Mouse (Mus musculus) lung, postnatal 25 days (tissue): ENCODE data around the gene Aldh3a2.

Source experiments
- DNase-seq: peaks from one replicate; pipeline ENCODE4 v3.0.0; 2022; ENCODE audit warnings: low spot score

The Aldh3a2 gene

DNA sequence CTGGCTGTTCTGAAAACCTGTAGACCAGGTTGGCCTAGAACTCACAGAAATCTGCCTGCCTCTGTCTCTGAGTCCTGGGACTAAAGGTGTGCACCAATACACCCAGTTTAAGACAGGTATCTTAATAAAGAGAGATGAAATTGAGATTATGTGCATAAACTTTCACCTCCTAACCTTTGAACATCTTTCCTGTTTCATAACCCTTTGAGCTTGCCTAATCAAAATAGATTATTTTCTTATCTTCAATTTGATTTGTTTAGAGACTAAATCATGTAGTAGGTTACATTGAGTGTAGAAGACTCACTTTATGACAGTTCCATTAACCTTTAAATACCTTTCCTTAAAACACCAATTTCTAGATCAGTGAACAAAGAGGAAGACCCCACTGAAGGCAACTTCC lies 4.3 kb upstream of the Aldh3a2 start:
- DNase-seq = no peak

DNA sequence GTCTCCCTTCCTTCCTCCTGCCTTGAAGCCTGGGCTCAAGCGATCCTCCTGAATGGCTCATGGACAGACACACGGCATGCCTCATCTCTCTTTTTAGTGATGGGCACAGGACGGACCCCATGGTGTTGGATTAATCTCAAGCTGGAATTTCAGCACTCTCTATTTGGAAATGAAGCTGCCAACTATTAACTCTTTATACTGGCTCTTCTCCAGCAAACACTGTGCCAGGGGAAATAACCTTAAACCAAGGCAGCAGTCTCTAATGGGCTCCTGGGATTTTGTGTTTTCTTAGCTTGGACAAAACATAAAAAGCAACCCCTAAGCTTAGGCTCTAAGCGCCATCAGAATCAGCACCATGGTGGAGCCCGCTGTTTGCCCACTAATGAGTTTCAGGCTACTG lies 3.1 kb upstream of the Aldh3a2 start:
- no peak for DNase-seq

DNA sequence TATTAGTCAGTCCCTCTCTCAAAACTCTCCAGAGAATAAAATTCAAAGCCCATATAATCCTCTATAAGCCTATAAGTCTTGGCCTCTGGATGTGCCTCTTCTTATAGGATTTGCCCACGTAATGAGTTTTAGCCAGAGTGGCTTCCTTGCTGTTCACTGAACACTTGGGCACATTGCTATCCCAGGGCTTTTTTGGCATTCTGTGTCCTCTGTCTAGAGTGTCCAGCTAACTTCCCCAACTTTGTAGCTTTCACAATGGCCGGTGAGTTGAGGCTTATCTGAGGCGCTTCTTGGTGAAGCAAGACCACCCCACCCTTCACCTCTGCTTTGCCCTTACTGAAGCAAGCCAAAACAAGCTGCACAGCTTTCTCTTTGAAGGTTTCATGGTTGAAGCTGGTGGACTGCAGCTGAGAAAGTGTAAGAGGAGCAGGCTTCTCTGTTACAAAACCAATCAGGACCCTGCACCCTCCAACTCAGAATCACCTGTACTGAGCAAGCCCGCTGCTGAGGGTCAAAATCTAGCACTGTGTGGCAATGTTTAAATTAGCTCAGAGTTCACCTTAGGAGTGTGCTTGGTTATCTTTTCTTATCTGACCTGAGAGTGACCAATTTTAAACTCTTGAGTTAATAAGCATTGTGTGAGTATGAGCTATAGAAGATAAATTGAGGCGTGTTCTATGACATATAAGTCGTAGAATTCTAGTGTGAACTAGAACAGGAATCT lies 1.5 kb upstream of the Aldh3a2 start:
- no peak for DNase-seq

DNA sequence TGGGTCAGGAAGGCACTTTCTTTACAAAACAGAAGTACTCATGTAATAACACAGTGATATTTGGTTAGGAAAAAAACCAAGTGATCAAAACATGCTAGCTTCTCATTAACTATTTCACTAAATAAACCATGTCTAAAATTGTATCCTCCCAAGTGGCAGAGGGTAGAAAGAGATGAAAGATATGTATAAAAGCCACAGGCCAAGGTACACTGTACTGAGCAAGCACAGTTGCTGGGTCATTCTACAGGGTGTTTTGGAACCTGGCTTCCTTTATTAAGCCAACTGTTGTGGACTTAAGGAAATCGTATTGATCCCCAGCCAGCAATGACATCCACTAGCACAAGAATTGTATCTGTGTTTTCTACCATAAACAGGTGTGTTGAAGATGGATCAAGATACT lies 3.4 kb downstream of the Aldh3a2 start:
- DNase-seq = no peak

DNA sequence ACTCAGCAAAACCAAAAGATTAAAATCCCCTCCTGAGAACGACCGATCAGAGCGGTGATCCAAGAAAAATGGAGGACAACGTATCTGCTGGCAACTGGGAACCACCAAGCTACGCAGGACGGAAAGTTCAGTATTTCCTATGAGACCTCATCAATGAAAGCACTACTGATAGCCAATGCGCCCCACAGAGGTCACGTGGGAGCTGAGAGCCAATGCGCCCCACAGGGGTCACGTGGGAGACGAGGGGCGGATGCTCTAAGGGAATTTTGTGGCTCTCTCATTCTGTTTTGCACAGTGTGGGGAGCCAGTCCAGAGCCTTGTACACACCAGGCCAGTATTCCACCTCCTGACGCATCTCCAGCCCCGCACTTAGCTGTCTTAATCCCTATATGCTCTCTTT lies 4.7 kb downstream of the Aldh3a2 start:
- no peak for DNase-seq

DNA sequence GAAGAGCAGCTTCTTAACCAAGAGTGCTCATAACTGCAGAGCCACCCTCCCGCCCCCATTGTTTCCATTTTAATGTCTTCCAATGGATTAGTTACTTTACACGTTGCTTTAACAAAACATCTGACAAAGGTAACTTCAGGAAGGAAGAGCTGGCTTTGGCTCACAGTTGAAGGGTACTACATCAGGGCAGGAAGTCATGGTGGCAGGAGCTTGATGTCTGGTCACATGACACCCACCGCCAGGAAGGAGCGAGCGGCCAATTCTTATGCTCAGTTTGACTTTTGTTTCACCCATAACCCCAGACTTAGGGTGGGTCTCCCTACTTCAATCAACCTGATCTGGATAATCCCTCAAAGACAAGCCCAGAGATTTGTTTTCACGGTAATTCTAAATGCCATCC lies 8.2 kb downstream of the Aldh3a2 start:
- DNase-seq = no peak

DNA sequence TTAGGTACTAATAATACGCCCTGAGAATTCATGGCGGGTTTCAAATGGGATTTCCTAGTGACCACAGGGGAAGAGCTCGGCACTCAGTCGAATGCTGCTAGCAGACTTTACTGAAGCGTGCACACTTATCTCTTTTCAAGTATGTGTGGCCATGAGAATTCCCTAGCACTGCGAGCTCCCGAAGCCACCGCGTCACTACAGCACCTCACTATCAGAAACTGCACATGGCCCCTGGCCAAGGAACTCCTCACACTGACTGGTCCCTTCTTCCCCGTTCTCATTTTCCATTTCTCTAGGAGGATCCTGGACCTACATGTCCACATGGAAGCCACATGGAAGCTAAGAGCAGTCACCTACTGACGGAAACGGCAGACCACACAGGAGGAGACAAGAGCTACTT lies 14.5 kb downstream of the Aldh3a2 start:
- DNase-seq = no peak

DNA sequence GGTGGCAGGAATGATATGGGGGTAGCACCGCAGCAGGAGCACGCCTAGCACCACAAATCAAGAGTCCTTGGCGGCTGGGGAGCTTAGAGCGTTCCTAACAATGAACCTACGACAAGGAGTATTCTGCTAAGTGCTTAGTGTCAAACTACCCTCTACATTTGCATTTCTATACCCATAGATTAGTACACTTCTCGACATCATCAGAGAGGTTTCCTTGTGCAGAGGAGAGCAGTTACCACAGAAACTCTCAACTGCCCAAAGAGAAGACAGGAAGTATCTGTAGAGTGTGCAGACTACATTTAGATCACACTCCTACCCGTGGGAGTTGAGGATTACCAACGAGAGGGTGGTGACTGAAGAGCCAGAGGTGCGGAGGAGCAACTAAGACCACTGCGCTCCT lies 15.5 kb downstream of the Aldh3a2 start:
- no peak for DNase-seq

DNA sequence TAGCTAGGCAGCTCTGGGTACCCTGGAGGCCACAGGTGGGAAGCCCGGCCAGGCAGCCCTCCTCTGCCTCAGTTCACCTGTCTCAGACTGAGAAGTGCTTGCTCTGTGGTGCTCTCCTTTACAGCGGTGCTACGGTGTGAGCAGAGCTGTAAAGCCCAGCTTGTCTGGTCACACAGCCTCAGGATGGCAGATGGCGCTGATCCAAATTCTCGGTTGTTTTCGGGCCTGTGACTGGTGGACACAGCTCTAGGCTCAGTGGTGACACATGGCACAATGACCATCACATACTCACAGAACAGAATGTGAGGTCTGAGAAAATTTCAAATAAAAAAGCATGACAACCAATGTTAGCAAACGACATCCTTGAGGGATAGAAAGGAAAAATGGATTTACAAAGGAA lies 22.9 kb downstream of the Aldh3a2 start:
- DNase-seq = no peak

DNA sequence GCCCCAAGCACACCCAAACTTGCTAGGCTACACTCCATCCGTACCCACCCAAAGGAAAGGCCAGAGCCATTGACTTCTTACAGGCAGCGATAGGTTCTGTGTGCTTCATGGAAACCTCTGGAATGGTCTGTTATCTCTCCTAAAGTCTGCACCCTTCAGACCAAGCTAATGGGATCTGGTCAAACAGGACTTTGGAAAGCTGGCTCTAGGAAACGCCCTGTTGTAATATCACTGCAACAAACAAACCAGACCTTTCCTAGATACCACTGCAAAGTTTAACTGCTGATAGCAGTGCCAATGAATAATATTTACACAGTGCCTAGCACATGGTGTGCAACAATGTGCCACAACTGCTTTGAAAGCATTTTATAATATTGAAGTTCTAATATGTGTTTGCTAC lies 31.2 kb downstream of the Aldh3a2 start:
- DNase-seq = no peak

DNA sequence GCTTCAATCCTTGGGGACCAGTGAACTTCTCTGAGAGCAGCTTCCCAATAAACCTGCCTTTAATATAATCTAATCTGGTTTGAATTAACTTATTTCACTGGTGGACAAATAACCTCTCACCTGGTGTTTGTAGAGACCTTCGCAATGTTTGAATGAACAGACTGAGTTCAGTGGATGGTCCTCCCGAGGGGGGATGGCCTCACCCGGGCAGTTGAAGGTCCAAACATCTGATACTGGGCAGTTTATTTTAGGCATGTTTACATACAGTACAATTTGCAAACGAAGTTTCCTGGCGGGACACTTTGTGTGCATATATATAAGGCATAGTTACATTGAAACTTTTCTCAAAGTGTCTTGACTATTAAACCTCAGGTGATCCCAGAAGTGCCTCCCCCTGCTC lies 33.1 kb downstream of the Aldh3a2 start:
- DNase-seq = no peak

DNA sequence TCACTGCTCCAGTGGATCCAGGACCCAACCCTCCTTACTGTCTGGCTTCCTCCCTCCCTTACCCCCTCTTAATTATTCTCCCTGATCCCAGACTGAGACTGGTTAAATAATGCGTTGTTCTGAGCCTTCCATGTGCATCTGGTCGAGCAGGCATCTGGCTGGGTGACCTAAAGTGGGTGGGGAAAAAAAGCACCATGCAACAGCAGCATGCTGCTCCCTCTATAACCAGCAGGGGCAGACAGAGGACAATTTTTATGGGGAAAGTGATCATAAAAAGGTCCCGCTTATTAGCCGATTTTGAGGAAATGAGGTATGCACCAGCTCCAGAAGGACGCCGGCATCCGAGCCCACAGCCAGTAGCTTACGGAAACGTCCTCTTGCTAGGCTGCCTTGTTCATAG lies 35.9 kb downstream of the Aldh3a2 start:
- DNase-seq = peak; percentile 71

DNA sequence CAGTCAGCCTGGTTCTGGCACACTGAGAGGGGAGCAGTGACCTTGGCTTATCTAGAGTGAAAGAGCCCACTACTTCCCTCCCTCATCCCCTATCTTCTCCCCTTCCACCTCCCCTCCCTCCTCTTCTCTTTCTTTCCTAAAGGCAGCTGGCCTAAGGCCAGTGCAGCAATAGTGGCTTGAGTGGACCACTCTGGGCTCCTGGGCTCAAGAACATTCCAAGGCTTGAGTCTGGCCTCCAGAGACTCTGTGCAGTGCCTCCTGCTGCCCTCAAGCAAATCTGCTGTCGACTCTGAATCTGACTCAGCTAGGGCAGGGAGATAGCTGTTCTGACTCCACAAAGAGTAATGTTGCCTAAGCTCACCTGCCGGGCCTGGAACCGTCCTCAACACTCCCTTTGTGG lies 38.9 kb downstream of the Aldh3a2 start:
- peak; percentile 51 for DNase-seq

DNA sequence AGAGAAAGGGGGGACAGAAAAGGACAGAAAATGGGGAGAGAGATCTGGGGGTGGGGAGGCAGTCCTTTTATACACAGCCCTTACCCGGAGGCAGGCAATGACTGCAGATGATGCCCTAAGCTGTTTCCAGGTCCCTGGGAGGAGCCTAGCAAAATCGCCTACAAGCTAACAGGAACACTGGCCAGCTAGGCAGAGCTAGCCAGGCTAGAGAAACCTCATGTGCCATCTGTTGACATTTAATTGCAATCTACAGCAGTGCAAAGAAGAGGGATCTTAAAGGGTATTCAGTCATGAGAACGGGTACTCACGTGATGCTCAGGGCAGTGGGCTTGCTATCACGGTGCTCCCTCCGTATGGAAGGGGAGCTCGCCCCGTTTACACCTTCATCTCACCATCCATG lies 39.4 kb downstream of the Aldh3a2 start:
- no peak for DNase-seq

DNA sequence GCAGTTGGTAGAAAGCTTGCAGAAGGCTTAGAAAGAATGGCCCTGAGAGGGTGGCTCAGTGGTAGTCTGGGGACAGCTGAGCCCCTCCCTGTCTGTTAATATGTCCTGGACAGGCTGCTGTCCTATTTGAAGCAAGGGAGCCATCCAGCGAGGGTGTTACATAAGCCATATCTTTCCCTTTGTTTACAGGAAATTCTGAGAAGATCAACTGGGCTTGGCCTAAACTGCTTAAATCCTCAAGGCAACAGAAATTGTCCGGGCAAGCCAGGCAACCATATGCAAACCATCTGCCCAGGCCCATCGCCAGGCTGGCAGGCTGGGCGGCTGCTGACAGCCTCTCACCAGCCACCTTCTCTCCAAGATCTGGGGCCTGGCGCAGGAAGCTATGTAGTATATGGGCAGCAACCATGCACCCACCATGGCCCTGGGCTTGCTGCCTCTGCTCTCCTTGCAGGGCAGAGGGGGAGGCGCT lies 41.3 kb downstream of the Aldh3a2 start:
- peak; percentile 35 for DNase-seq

DNA sequence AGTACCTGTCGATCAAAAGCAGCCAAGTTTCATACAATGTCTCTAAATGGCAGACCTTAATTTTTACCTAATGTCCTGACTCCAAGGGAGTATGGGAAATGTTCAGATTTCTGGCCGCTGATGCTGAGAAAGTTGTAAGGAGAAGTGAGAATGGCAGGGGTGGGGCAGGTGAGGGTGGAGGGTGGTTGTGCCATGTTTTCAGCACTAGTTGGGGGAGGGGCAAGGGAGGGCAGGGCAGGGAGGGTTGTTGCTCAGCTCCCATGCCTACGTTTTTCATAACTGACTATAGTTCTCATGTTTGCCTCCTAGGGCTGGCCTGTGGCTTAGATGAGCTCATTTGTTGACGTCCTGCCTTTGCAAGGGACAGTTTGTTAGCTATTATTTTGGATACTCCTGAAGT lies 41.8 kb downstream of the Aldh3a2 start:
- no peak for DNase-seq

DNA sequence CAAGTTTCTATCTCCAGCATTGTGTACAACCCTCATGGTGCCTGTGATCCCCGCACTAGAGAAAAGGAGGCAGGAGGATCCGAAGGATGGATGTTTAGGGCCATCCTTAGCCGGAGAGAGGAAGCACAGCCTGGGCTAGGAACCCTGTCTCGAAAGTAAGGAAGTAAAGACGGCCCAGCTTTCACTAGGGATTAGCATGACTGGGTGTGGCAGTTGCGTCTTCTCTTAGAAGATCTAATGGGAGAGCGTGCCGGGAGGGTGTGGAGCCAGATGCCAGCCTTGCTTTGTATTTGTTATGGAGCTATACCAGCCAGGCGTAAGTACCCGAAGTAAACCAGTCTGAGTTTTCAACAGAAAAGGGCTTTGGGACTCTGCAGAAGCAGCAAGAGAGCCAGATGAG lies 42.4 kb downstream of the Aldh3a2 start:
- no peak for DNase-seq

DNA sequence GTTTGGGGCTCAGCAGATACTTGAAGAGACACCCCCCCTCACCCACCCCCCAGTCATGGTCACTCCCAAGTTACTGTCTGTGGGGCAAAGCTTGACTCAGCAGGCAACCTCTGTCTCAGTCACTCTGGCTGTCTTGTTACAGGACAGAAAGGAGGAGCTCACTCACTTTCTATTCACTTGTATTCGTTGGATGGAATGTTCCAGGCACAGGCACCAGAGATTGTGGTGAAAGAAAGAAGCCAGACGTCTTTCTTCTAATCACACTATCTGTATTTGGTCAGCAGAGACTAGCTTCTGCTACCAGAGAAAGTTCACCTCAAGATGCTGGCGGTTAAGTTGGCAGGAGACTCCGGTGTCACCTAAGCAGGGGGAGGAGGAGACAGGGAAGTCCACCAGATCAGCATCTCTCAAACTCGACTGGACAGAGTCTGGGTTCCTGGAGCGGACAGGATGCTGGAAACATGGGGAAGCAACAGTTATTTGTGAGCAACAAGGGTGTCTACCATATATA lies 43.0 kb downstream of the Aldh3a2 start:
- peak; percentile 22 for DNase-seq

DNA sequence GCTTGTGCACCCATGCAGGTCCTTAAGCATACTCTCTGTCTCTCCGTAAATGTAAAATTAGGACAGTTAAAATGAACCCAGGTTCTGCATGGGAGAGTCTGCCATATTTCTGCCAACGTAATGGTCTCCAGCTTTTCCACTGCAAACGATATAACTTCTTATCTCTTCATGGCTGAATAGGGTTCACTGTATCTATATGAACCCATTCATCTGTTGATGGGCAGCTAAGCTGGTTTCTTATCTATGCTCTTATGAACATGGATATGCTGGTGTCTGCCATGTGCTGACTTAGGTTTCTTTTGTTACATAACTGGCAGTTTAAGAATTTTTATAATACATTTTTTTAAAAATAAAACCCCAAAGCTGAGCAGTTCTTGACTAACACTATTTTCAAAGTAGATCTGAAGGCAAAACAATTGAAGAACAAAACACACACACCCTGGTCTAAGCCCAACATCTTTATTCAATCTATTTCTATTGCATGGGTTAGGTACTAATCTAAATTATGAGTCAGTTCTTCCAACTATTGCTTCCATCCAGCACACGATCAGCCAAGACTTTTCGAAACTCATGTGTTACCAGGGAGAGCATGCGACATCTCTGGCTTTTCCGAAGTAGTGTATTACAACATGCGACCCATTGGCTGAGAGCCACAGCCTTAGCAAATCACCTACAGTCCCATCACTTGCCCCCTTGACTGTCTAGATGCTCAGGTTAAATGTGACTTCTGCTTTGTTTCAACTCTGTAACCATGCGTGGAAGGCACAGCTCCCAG lies 44.1 kb downstream of the Aldh3a2 start:
- peak; percentile 24 for DNase-seq

DNA sequence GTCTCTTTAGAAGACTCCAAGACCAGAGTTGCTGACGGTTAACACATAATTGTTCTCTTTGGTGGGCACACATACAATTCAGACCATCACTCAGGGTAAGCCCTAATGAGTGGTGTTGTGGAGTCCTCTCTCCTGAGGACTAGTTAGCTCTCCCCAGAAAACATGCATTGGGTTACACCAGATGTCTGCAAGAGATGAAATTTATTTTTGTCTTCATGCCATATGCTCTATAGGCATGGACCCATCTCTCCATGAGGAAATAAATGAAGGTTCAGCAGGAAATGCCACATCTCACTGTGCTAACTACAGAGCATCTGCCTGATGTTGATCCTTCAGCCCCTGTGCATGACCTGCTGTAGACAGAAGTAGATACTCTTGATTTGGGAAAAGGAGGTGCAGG lies 45.3 kb downstream of the Aldh3a2 start:
- DNase-seq = no peak

DNA sequence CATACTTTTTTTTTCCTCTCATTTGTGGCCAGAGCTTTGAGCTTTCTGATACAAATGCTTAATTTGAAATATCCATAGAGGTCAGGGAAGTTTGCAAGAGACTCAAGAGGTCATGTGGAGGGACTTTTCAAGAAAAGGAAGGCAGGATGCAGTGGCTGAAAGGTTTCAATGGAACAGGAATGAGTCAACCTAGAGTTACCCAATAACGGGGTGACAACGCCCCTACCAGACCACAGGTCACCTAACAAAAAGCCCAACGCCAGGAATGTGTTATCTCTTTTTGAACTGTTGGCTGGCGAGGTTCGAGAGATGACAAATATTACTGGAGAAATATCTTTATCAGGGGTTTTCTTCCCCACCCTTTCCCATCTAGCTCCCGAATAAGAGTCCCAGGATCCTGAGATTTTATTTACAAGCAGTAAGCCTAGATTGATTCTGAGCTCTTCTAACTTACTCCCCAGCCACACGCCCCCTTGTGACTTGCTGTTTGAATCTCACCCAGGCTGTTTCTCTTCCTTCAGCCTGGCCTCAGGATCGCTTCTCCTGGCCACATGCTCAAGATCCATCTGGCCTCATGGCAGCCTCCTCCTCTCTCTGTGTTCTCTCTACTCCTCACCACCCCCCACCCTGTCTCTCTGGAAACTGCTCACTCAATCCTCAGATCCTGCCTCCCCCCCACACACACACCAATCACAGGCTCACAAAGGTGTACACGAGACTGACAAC lies 46.9 kb downstream of the Aldh3a2 start:
- DNase-seq = peak; percentile 30

DNA sequence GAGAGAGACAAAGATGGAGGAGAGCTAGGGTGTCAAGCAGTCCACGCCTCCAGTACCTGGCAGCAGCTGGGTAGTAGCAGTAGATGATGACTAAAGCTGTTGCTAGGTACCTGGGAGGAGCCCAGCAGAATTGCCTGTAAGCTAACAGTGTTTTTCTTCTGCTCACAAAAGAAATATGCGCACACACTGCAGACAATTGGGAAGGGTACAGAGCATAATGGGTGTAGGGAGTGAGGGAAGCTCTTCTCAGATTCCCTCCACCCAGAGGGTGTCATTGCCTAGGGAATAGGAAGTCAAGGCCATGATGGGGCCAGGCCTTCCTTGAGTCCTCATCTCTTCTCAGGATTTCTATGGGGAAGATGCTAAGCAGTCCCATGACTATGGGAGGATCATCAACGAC lies 51.3 kb downstream of the Aldh3a2 start:
- DNase-seq = no peak

DNA sequence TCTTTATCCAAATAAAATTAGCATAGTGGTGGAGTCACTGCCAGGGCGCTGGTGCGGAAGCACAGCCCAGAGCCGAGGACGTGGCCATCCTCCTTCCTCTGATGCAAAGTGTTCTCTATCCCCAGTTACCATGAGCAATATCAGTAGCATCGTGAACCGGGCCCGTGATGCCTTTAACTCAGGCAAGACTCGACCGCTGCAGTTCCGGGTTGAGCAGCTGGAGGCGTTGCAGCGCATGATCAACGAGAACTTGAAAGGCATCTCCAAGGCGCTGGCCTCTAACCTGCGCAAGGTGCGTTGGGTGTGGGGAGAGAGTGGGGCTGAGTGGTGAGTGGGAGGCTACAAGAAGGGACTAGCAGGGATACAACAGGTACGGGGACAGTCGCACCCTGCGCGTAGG lies 55.2 kb downstream of the Aldh3a2 start:
- DNase-seq = no peak
